Mouse (Mus musculus) urinary bladder, postnatal 10 days (tissue): ENCODE measurements at regions not wholly inside any gene's neighbourhood (a gene's known extent, or its start where the extent isn't known, plus 50 kb on each side); places are given as distances from the start of the nearest gene placed in this dataset.

Experiments used
- DNase-seq: peaks from one replicate; pipeline ENCODE4 v3.0.0; 2022; ENCODE audit warnings: low spot score

DNA sequence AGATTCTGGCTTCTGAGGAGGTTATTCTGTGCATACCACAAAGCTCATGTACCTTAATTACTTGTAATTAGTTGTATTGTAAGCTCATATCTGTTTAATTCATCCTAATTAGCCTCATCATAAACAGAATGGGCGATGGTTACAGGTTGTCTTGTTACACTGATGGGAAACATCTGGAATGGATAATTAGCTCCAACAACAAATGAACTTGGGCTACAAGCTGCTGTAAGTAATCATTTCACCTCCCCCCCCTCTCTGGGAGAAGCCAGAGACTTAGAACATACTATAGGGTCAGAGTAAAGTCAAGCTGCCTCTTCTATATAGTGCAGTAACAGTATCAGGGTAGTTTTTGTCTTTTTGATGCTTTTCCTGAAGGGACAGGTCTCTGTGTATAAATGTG, 234.5 kb upstream of the Jmjd1c start:
- no peak for DNase-seq

DNA sequence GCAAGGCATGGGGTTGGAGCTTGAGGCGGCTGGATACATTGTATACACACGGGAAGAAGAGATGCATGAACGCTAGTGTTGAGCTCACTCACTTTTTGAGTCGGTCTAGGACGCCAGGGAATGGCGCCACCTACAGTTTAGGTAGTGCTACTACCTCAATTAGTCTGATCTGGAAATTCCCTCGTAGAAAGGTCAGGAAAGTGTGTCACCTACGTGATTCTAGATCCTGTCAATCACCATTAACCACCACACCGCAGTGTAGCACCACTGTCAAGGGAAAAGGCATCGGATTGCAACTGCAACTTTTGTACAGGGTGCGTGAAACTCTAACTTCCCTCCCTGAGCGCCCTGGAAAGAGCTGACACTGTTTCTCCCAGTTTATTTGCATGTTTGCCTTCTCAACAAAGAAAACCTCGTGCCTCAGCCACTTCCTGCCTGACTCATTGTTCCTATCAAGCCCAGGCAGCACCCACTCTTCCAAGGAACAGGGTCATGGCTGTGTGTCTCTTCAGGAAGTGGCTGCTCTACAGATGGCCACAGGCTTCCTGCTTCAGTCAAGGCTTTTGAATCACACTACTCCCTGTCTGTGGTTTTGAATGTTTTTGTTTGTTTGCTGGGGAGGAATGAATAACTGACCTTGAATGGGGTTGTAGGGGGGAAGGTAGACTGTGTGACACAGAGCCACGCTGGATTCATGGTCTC, 231.6 kb upstream of the Jmjd1c start:
- DNase-seq: no peak

DNA sequence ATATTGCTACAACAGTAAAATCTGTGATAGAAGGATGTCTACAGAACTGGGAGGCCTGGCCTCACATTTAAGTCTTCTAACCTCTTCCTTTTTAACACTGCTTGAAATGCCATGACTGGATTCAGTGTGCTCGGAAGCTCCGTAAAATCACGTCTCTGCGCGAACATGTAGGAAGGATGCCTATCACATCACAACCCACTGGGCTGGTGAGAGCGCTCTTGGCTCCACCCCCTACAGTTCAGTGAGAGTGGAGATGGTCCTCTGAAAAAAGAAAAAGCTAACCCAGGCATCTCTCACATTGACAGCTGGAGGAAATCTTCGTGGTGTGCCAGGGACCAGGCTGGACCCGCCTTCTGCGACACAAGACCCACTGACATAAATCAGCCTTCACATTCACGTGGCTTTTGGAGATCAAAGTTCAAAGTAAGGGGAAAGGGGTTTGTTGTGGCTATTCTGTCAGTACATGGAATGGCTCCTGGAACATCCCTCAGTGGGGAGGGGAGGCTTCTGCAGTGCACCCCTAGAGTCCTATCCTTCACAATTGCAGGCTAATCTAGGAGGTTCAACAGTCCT, 230.8 kb upstream of the Jmjd1c start:
- DNase-seq: no peak

DNA sequence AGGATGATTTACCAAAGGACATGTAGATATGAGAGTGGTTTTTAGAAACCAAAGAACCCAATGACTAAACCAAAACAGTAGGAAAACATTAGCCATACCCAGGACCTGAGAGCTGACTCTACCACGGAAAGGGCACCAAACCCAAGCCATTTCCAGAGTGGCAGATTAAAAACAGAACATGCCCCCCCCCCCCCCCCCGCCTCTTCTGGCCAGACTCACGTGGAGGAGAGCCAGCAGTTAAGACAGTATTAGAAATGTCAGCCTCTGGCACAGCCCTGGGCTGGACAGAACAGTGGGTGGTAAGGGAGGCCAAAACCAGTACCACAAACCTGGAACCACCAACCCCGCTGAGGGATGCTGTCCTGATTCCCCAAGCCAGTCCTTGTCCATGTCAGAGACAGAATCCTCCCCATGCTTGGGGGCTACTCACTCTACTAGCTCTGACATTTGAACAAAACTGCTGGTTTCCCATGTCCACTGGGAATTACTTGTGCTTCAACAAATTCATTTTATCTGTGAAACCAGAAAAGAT, 224.7 kb upstream of the Jmjd1c start:
- no peak for DNase-seq

DNA sequence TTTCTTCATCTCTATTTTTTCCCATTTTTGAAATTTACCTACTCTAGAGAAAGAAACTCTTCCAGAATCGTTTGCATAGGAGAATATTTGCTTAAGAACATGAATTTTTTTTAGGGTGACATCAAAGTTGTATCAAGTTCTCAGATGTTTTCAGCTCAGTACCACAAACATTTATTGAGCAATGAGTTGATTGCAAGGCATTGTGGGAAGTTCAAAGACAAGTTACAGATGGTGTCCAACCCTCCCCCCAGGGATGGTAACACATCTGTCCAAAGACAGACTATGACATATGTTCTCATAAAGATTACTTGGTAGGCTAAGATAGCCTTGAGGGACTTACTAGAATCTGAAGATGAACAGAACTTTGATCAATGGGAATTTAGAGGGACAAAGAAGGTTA, 224.3 kb upstream of the Jmjd1c start:
- DNase-seq: no peak

DNA sequence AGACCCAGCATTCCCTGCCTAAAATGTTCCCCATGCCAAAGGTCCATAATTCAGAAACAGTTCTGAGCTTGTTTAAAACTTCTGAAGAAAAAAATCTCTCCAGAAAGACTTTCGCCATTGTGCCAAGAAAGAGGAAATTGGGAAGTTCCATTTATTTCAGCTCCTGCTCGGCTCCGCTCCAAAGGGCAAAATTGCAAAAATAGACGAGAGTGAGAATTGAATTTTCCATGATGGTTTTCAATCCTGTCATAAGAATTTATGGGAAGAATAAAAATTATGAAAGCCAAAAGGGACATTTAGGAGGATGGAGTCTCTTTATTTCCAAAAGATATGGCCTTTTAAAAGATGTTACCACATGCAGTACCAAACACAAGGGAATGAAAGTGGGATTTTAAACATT, 222.5 kb upstream of the Jmjd1c start:
- DNase-seq: no peak

DNA sequence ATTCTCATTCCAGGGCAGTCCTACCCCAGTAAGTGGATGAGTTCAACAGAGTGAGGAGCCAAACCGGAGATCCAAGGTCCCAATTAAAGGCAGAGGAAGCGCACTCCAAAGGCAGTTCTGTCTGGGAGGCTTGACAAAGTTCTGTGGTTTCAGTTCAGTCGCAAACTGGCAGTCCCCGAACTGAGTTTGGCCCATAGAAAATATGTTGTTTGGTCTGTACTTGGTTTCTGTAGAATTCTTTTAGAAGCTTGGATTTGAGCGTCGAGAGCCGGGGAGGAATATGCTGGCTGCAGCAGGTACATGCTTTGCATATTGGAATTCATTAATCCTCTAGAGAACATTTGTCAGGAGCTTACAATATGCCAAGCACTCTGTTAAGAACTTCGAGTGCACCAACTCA, 216.9 kb upstream of the Jmjd1c start:
- no peak for DNase-seq

DNA sequence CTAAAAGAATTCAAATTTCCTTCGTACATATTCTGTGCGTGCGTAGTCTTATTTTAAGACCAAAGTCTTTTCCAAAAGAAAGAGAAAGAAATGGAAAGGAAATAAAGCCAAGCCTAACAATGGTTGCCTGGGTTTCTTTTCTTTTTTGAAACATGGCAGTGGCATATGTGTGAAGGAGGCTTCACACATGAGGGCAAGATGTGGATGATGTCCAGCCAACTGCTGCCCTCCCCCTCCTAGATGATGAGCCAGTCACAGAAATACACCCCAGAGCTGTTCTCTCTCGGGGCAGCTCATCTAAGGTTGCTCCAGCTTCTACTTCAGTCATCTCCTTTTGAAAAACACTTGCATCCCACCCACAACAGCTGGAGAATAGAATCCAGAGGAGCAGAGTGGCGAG, 213.1 kb upstream of the Jmjd1c start:
- no peak for DNase-seq

DNA sequence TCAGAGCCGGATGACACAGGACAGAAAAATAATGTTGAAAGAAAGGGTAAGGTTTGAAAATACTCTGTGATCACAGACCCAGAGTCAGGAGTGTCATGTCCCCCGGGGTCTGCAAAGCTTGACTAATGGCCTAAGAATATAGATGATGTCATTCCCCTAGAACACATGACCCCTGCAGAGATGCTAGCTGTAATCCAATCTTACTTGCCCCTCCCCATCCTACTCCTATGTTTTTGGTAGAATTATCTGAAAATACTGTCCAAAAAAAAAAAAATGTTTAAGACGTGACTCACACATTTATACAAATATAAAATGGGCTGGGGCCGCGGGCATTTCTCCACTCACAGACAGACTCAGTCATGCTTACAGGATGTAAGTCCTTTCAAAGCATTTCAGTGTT, 210.3 kb upstream of the Jmjd1c start:
- no peak for DNase-seq

DNA sequence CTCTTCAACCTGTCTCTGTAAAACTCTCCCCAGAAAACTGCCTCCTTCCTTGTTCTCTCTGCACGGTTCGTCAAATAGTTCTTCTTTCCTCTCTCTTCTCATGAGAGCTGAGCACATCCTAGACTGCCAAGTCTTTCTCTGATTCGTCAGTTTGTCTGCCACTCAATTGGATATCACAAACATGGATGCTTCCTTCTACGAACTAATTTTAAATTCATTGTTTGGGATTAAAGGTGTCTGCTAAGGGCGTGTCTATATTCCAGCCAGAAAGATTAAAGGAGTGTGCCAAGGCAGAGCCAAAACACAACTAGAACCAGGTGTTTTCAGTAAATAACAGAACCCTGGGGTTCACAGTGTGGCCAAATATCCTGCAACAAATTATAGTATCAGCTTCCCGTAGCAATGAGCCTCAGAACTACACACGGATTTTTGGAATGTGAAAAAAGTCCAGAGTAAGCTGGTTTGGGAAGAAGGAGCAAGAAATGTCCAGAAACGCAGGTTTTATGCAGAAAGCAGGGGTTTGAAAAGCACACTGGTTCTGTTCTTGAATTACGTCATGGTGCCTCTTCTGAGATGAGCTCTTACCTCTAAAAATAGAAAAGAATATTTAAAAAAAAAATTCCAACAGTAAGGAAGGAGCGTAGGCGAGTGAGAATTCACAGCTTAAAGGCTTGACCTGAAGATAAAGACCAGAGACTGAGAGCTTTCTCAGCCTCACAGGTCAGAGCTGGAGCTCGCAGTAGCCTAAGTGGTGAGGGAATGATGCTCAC, 206.0 kb upstream of the Jmjd1c start:
- no peak for DNase-seq

DNA sequence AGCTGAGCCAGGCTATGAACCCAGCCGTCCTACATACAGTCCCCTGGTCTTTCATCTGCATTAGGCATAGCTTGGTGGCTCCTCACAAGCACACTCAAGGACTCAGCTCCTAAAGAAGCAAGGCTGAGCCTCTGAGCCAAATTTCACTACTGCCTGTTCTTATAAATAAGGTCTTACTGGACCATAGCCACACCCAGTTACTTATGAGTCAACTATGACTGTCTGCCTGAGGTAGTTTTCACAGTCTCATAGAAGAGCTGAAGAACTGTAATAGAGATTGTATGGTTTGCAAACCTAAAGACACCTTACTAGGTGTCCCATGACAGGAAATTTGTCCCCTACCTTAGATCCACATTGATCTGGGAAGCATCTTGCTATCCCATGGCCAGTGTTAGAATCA, 204.1 kb upstream of the Jmjd1c start:
- DNase-seq: no peak

DNA sequence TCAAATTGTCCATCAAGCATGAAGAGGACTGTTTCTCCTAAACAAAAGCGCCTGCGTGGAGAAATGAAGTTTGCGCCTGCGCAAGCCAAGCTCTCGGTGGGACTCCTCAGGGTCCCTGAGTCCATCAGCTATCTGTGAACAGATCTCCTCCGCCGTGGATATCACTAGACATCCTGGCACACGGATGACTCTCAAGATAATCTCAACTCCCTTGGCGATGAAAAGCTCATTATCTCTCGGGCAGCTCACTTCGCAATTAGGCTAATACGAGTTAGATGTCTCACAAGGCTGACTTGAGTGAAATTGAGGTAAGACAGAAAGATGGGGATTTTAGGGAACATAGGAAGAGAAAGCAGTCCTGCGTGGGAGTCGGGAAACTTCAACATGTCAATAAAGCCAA, 202.1 kb upstream of the Jmjd1c start:
- DNase-seq: no peak

DNA sequence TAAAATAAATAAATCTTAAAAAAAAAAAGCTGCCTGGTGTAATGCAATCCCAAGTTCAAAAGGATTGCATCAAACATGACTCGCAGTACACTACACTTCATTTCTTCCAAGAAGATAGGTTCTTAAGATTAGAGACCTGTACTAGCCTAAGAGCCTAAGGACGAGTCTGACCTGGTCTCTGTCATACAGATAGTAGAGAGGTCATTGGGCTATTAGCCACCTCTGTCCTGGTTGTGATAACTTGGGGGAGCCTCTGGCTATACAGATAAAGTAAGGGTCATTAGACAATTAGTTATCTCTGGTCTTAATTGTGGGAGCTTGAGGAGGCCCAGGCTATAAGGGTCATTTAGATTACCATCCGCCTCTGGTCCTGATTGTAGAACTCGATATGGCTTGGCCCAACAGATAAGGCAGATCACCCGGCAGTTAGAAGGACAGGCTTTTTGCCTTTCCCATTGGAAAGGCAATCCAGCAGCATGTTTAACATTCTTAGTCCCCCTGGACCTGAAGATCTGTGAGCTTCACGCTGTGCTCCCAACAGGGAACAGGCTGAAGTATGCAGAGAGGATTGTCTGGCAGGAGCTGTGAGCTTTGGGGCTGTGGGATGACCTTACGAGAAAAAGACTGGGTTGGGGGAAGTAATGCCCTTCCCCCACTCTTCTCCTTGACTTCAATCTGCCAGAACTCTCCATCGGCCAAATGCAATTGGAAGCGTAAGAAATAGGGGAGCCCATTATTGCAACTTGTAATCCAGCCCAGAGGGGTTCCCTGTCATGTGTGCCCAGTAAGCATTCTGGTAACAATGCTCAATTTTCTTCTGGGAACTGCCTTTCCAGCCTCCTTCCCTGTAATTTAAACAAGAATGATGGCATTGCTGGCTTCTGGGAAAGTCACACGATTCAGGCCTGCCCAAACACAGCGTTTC, 199.0 kb upstream of the Jmjd1c start:
- DNase-seq: no peak

DNA sequence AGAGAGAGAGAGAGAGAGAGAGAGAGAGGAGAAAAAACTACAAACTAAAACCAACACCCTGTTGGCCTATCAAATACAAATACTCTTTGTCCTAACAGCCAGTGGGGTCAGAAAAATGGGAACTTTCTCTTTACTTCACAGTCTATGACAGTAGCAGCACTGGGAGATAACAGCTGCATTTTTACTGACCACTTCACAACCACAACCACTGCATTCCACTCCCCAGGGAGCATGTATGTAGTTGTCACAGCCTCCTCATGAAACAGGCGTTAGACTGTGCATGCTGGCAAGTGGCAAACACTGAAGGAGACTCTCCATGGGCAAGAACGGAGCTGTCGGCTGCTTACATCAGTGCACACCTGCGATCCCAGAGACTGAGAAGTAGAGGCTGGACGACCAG, 196.2 kb upstream of the Jmjd1c start:
- DNase-seq: no peak

DNA sequence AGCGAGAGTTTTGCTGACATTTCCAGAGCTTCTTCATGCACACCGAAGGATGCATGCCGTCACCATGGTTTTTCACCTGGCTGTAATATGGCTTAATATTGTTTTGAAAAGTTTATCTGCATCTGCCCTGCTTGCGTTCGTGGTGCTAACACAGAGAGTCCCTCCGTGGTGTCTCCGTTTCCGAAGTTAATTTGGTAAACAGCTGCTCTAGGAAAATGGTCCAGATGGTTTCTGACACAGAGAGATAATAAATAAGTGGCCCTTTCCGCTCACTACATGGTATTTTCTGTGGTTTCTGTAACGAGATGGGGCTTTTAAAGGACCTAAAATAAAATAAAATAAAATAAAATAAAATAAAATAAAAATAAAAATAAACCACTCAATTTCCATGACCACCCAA, 195.1 kb upstream of the Jmjd1c start:
- no peak for DNase-seq

DNA sequence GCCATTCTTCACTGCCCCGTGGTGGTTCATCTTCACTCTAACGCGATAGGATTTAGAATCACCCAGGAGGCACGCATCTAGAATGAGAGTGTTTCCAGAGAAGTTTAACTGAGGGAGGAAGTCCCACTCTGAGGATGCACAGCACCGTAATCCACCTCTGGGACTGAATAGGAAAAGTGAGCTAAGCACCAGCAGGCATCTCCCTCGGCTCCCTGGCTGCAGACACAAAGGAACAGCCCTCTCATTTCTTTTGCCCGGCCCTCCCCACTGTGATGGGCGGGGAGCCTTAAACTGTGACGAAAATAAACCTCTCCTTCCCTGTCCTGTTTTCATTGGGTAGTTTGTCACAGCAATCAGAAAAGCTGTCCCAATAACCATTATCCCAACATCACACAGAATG, 194.1 kb upstream of the Jmjd1c start:
- no peak for DNase-seq

DNA sequence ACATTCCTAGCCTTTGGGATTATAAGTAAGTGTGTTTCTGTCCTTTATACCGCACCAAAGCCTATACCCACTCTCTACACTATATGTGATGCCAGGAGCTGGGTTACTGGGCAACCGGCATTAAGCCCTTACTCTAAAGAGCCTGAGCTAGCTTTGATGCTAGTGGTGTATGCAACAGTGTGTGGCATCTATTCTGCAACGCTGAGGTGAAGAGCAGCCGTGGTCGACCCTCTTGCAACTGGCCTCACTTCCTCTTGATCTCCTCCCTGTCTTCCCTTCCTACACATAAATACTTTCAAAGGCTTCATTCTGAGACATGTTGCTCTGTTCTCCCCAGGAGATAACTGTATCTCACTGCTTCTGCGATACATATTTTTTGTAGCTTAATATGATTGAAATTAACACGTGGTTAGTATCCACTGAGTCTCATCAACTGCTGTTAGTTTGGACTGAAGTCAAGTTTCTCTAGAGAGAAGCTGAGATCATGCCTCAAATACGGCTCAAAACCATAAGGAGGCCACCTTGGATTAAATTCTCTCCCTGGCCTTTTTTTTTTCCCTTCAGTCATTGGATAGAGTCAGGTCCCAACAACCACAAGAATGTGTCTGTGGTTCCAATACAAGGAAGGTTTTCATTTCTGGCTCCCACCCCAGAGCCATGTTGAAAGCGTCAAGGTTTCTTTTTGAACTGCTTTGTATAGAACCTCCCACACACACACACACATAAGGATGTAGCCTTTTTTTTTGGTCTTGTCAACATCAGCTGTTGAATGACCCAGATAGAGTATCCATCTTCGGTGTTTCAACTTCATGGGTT, 191.2 kb upstream of the Jmjd1c start:
- no peak for DNase-seq

DNA sequence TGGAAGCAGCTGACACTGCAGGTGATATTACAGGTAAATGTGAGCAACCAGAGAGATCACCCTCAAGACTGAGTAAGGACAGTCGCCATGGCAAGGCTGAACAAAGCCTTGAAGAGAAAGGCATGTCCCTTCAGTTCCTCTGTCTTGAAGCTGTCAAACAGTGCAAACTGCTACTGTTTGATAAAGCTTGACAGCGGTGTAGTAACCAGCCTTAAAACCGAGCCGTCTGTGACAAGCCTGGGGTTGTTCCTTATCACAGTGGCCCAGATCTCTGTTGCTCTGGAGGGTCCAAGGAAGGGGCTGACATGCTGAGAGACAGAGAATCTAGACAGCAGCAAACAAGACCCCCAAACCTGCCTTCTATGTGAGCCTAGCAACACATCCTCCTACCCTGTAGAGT, 188.1 kb upstream of the Jmjd1c start:
- no peak for DNase-seq

DNA sequence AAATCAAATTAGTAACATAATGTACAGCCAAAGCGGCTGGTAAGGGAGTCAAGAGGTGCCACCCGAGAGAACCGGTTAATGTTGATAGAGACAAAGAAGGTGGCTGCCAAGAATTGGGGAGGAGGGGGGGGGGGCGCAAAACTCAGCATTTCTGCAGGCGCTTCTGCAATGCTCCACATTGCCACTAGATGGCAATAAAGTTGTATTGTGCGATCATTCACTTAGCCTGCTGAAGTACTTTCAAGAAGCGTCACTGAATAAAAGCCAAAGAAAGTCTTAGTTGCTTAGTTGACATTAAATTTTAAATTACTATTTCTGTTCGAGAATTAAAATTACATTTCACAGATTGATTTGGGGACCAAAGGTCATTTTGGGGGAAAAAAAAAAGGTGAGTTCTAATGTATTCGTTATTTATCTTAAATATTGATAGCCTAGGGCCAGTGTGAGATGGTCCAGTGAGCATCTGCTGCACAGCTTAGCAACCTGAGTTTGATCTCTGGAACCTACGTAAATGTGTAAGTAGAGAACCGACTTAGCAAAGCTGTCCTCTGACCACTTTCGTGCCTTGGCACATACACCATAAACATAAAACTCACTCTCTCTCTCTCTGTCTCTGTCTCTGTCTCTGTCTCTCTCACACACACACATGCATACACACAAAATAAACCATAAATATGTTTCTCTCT, 186.6 kb upstream of the Jmjd1c start:
- DNase-seq: no peak

DNA sequence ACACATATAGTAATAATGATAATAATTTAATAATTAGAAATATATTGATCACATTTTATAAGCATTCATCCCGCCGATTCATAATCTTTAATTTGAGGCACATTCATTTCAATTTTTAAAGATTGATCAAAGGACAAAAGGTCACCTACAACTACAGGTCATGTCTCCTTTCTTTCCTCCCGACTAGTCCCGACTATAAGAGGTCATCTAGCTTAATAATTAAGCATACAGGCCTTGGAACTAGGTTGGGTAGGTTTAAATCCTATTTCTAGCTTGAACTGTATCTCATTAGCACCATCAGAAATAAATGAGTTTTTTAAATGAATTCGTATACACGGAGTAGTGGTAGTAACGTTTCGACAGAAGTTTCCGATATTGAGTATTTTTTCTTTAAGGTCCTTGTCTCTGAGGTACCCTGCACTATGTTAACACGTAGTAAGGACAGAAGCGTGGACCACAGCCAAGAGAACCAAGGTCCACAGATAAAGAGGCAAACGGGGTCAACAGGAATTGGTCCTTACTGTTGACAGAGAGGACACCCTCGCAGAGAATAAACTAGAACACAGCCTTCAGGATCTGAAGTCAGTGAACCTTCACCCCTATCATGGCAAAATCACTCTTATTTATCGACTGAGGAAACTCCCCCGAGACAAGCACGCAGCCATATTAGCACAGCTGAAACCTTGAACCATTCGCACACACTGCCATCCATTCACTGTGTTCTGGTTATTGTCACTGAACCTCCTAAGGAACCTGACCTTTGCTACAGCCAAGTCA, 185.8 kb upstream of the Jmjd1c start:
- no peak for DNase-seq
